20 mouse cellular contexts compared by ENCODE assay signal in the genomic region with DNA sequence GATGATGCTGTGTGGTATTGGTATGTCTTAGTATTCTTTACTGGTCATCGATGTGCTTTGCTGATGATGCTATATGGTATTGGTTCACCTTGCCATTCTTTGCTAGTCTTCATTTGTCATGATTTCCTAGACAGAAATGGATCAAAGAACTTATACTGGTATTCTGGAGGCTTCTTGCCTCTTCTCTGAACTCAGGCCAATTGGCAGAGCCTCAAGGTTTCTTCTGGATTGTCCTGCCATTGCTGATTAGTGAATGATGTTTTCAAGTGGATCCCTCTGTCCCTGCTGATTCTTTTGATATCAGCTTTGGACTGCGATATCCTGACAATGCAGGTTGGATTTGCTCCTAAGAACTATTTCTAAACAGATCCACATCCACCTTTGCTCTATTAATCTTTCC.
DNase-seq lines count a peak whose midpoint lies in the region; ATAC-seq lines count a peak whose summit lies in the region.
"Had no signal": no experiment of that assay in that cellular context is flagged by ENCODE, and none has a peak within 500 bp of the region (broad histone marks: within the 10 kb centered on the region; RNA-seq: fewer than 3 reads in every experiment).

No protein-coding gene starts in this region.

- no peak overlapping the region for H3K9ac ChIP-seq in hindbrain, embryonic 16.5 days (ENCODE audit: low read depth, low read length)
- H3K9ac ChIP-seq: forebrain, embryonic 13.5 days; forebrain, postnatal 0 days; hindbrain, embryonic 14.5 days had no signal

- whole genome bisulfite sequencing in heart, embryonic 10.5 days: 87% methylated on average over 2 of the region's 2 CpGs
- WGBS in hindbrain, embryonic 16.5 days: 87% methylated on average over 2 of the region's 2 CpGs

- H3K27ac ChIP-seq in heart, embryonic 10.5 days: no peak overlapping the region
- H3K27ac ChIP-seq in hindbrain, embryonic 16.5 days (ENCODE audit: low read depth, low read length): no peak overlapping the region
- H3K27ac ChIP-seq: forebrain, embryonic 10.5 days; forebrain, embryonic 13.5 days; heart, adult 2 months; hindbrain, embryonic 14.5 days had no signal

- H3K4me2 ChIP-seq in hindbrain, embryonic 16.5 days (ENCODE audit: low read length): no peak overlapping the region
- H3K4me2 ChIP-seq: forebrain, embryonic 13.5 days; heart, embryonic 11.5 days; hindbrain, embryonic 14.5 days had no signal

- no peaks in the 10 kb centered on the region for H3K9me3 ChIP-seq in heart, embryonic 10.5 days
- no peaks in the 10 kb centered on the region for H3K9me3 ChIP-seq in hindbrain, embryonic 16.5 days (ENCODE audit: control insufficient read depth, low read length)
- H3K9me3 ChIP-seq: forebrain, embryonic 10.5 days; forebrain, embryonic 13.5 days had no signal

- no peak for ATAC-seq in hindbrain, embryonic 16.5 days
- ATAC-seq: CD4-positive, CD25-positive, alpha-beta regulatory T cell, adult 4 months; forebrain, embryonic 13.5 days; forebrain, postnatal 0 days; intestine, postnatal 0 days had no signal

- H3K4me3 ChIP-seq in heart, embryonic 10.5 days: no peak overlapping the region
- no peak overlapping the region for H3K4me3 ChIP-seq in hindbrain, embryonic 16.5 days (ENCODE audit: low read length)
- H3K4me3 ChIP-seq: forebrain, embryonic 10.5 days; forebrain, embryonic 13.5 days; heart, adult 2 months had no signal

- H3K36me3 ChIP-seq in heart, embryonic 10.5 days: no peaks in the 10 kb centered on the region
- H3K36me3 ChIP-seq in hindbrain, embryonic 16.5 days (ENCODE audit: control insufficient read depth, insufficient read depth, low read length): no peaks in the 10 kb centered on the region
- H3K36me3 ChIP-seq: forebrain, embryonic 10.5 days had no signal

- peak; percentile 9 for DNase-seq in heart, embryonic 10.5 days (ENCODE audit: low spot score)
- DNase-seq in heart, postnatal 25 days (ENCODE audit: low spot score): no peak
- peak; percentile 39 for DNase-seq in adrenal gland, postnatal 10 days
- peak; percentile 39 to 60 for DNase-seq in adrenal gland, postnatal 36 days
- no peak for DNase-seq in layer of hippocampus, adult 9-11 months
- DNase-seq: cerebellum, adult 18-20 months; cerebellum, adult 9-10 months; cerebellum, postnatal 14 days; forebrain, postnatal 0 days; gastrocnemius, postnatal 25 days; heart, adult 2 months; heart, postnatal 4 days; kidney, adult 2 months had no signal

- H3K27me3 ChIP-seq in heart, embryonic 10.5 days (ENCODE audit: insufficient read depth, poor library complexity, severe bottlenecking): no peaks in the 10 kb centered on the region
- H3K27me3 ChIP-seq in hindbrain, embryonic 16.5 days (replicated peaks; ENCODE audit: control insufficient read depth, insufficient read depth, low read length): no peaks in the 10 kb centered on the region
- H3K27me3 ChIP-seq: forebrain, embryonic 13.5 days had no signal

- H3K4me1 ChIP-seq in heart, embryonic 10.5 days: no peaks in the 10 kb centered on the region
- H3K4me1 ChIP-seq in hindbrain, embryonic 16.5 days (ENCODE audit: control insufficient read depth, insufficient read depth, low read depth, low read length): peaks cover 1% of the 10 kb centered on the region

- intact Hi-C loops in heart, postnatal 25 days (cut with DNase I): no loop called here

Comparison
In these comparisons a context has a peak if more than half of its experiments do, and no peak if none do; other contexts are left out.
1. DNase-seq: peak in heart, embryonic 10.5 days (single experiment), adrenal gland, postnatal 10 days (single experiment) and adrenal gland, postnatal 36 days (2 of 2); none in heart, postnatal 25 days (single experiment) and layer of hippocampus, adult 9-11 months (single experiment).